Mouse (Mus musculus): Measurements from ENCODE around the gene Mapk6. TPM values are rescaled to one million over a fixed set of nuclear protein-coding genes. Genes with fewer than 3 reads are reported as not detected.

The Mapk6 gene
- polyA plus RNA-seq, 1 experiment from 2014 or later: 28.9 TPM

DNA sequence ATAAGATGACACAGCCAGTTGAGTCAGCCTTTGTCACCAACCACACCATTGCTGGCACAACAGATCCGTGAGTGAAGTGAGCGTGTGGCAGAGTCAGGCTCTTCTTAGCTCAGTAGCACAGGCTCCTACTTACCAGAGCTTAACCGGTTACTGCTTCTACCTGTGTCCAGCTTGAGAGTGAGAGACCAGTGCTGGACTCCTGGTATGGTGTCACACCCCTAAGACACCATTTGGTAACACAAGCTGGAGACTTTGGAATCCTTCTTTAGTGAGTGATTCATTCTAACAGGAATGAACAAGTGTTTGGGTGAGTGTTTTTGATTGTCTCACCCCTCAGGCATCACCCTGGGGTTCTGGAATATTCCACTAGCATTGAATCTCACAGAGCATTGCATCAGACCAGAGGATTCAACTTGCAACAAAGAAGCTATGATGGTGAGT lies 12.5 kb upstream of the Mapk6 start:
- TF ChIP-seq EP300 (optimal IDR thresholded peaks at IDR 0.05) (no peak), CTCF (IDR thresholded peaks at IDR 0.05; ENCODE audit: low read depth) (no peak)
- peak overlapping the region; percentile 49; the same call in 1 of the 2 replicates for H3K27ac ChIP-seq (replicated peaks)
- no peaks in the 10 kb centered on the region for H3K4me1 ChIP-seq (replicated peaks; ENCODE audit: control insufficient read depth, insufficient read depth)
- no peak overlapping the region for H3K4me2 ChIP-seq (replicated peaks; ENCODE audit: low read depth)
- no peak overlapping the region for H3K9ac ChIP-seq (ENCODE audit: low read length)
- no peaks in the 10 kb centered on the region for H3K36me3 ChIP-seq (ENCODE audit: control insufficient read depth, insufficient read depth, low read length)
- no peak; the same call in 1 of the 2 replicates for ATAC-seq (ENCODE audit: low FRiP score, low TSS enrichment)
- no peaks in the 10 kb centered on the region for H3K9me3 ChIP-seq (ENCODE audit: control insufficient read depth, low read length)
- no peak overlapping the region for H3K4me3 ChIP-seq (ENCODE audit: low read depth, low read length)
- no peaks in the 10 kb centered on the region for H3K27me3 ChIP-seq (ENCODE audit: control insufficient read depth, insufficient read depth, low read length)
- no peak for DNase-seq (ENCODE audit: low spot score)
- WGBS: 83% methylated on average over 3 of the region's 3 CpGs

DNA sequence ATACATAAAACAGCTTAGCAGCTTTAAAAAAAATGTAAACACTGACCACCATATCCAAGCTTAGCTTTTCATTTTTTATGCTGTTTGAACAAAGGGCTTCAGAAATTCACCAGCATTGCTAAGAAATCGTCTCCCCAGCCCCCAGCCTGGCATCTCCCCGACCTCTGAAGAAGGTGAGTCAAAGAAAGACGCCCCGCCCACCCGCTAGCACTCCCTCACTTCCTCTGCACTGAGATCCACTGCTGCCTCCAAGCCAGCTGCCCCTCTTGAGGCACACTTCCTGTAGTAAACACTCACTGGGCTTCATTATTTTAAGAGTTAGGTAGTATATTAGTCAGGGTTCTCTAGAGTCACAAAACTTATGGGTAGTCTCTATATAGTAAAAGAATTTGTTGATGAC lies 4.4 kb upstream of the Mapk6 start:
- TF ChIP-seq EP300 (optimal IDR thresholded peaks at IDR 0.05) (no peak), CTCF (IDR thresholded peaks at IDR 0.05; ENCODE audit: low read depth) (no peak)
- Histone ChIP-seq H3K36me3 (ENCODE audit: control insufficient read depth, insufficient read depth, low read length) (no peaks in the 10 kb centered on the region), H3K9me3 (ENCODE audit: control insufficient read depth, low read length) (no peaks in the 10 kb centered on the region), H3K27ac (replicated peaks) (no peak overlapping the region), H3K27me3 (ENCODE audit: control insufficient read depth, insufficient read depth, low read length) (no peaks in the 10 kb centered on the region), H3K9ac (ENCODE audit: low read length) (no peak overlapping the region), H3K4me2 (replicated peaks; ENCODE audit: low read depth) (no peak overlapping the region), H3K4me3 (ENCODE audit: low read depth, low read length) (no peak overlapping the region), H3K4me1 (replicated peaks; ENCODE audit: control insufficient read depth, insufficient read depth) (0 out of 2 replicates have a peak, but pooled peaks cover 2% of the 10 kb centered on the region)
- no peak for ATAC-seq (ENCODE audit: low FRiP score, low TSS enrichment)
- DNase-seq (ENCODE audit: low spot score): peak; percentile 61
- 26% methylated on average over 5 of the region's 5 CpGs for WGBS

DNA sequence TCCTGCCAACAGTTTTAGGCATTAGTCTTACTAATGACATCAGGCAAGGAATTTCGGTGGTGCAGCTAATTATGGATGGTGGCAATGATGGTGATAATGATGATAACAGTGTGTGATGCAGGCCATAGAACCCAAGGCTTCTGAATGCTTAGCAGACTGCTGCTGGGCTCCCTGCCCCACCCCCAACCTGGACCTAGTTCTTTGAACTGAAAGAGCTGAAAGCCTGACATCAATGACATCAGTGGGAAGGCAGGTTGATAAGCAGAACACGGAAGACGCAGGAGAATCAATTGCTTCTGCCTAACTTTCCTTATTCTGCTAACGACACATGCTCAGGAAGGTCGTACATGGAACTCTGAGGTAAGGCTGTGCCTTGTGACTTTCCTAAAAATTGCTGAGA lies 3.4 kb upstream of the Mapk6 start:
- Histone ChIP-seq H3K9me3 (ENCODE audit: control insufficient read depth, low read length) (no peaks in the 10 kb centered on the region), H3K9ac (ENCODE audit: low read length) (no peak overlapping the region), H3K4me2 (replicated peaks; ENCODE audit: low read depth) (no peak overlapping the region), H3K4me1 (replicated peaks; ENCODE audit: control insufficient read depth, insufficient read depth) (0 out of 2 replicates have a peak, but pooled peaks cover 2% of the 10 kb centered on the region), H3K27me3 (ENCODE audit: control insufficient read depth, insufficient read depth, low read length) (no peaks in the 10 kb centered on the region), H3K4me3 (ENCODE audit: low read depth, low read length) (no peak overlapping the region), H3K27ac (replicated peaks) (peak overlapping the region; percentile 63; the same call in 1 of the 2 replicates), H3K36me3 (ENCODE audit: control insufficient read depth, insufficient read depth, low read length) (no peaks in the 10 kb centered on the region)
- WGBS: 63% methylated on average over 5 of the region's 5 CpGs
- TF ChIP-seq CTCF (IDR thresholded peaks at IDR 0.05; ENCODE audit: low read depth): no peak
- TF ChIP-seq EP300 (optimal IDR thresholded peaks at IDR 0.05): no peak
- no peak for ATAC-seq (ENCODE audit: low FRiP score, low TSS enrichment)
- no peak for DNase-seq (ENCODE audit: low spot score)

DNA sequence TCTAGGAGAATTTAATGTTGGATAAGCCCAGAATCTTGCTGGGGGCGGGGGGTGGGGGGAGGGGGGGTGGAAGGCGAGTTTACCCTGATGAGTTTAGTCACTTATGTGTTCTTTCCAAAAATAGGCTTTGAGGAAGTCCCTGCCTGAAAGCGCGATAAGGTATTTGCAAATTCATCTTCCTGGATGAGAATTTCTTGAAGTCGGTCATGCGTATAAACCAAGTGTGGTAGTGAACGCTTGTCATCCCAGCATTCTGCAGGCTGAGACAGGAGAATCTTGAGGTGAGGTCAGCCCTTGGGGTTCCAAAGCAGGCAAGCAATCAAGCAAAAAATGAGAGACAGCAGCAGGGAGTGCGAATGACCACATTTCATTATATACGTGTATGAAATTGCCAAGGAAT lies 1.8 kb upstream of the Mapk6 start:
- Histone ChIP-seq H3K4me3 (ENCODE audit: low read depth, low read length) (no peak overlapping the region), H3K27ac (replicated peaks) (no peak overlapping the region; the same call in 1 of the 2 replicates), H3K36me3 (ENCODE audit: control insufficient read depth, insufficient read depth, low read length) (no peaks in the 10 kb centered on the region), H3K9me3 (ENCODE audit: control insufficient read depth, low read length) (no peaks in the 10 kb centered on the region), H3K27me3 (ENCODE audit: control insufficient read depth, insufficient read depth, low read length) (no peaks in the 10 kb centered on the region), H3K4me1 (replicated peaks; ENCODE audit: control insufficient read depth, insufficient read depth) (0 out of 2 replicates have a peak, but pooled peaks cover 2% of the 10 kb centered on the region), H3K9ac (ENCODE audit: low read length) (no peak overlapping the region), H3K4me2 (replicated peaks; ENCODE audit: low read depth) (no peak overlapping the region)
- no peak for DNase-seq (ENCODE audit: low spot score)
- no peak for ATAC-seq (ENCODE audit: low FRiP score, low TSS enrichment)
- TF ChIP-seq CTCF (IDR thresholded peaks at IDR 0.05; ENCODE audit: low read depth) (no peak), EP300 (optimal IDR thresholded peaks at IDR 0.05) (no peak)
- 62% methylated on average over 9 of the region's 9 CpGs for whole genome bisulfite sequencing

DNA sequence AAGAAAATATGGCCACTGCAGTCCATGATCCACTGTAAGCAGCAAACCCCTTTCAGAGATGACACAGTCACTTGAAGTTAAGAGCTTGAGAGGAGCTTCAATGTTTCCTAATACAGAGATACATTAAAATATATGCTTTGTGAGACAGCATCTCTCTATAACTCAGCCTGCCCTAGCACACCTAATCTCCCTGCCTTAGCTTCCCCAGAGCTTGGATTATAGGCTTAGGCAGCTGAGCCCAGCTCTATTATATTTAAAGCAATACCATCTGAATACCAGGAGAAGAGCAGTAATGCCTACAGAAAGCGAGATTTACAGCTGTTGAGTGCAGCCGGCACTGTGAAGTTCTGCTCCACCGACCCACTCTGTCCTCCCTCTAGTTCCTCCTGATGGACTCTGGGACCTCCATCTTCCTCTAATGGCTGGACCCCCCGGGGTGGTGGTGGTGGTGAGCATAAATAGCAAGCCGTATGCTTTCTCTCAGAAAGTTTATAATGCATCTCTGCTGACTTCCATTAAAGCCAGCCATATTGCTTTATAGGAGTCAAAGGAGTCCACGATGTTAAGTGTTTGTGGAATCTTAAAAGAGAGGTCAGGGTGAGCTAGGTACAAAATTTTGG lies 1.2 kb upstream of the Mapk6 start:
- H3K9me3 ChIP-seq (ENCODE audit: control insufficient read depth, low read length): no peaks in the 10 kb centered on the region
- no peak overlapping the region for H3K4me3 ChIP-seq (ENCODE audit: low read depth, low read length)
- H3K36me3 ChIP-seq (ENCODE audit: control insufficient read depth, insufficient read depth, low read length): no peaks in the 10 kb centered on the region
- H3K4me1 ChIP-seq (replicated peaks; ENCODE audit: control insufficient read depth, insufficient read depth): 0 out of 2 replicates have a peak, but pooled peaks cover 2% of the 10 kb centered on the region
- H3K27me3 ChIP-seq (ENCODE audit: control insufficient read depth, insufficient read depth, low read length): no peaks in the 10 kb centered on the region
- ATAC-seq (ENCODE audit: low FRiP score, low TSS enrichment) (no peak), DNase-seq (ENCODE audit: low spot score) (no peak)
- no peak overlapping the region for H3K9ac ChIP-seq (ENCODE audit: low read length)
- 68% methylated on average over 6 of the region's 6 CpGs for WGBS
- no peak for TF ChIP-seq EP300 (optimal IDR thresholded peaks at IDR 0.05)
- TF ChIP-seq CTCF (IDR thresholded peaks at IDR 0.05; ENCODE audit: low read depth): no peak
- no peak overlapping the region; the same call in 1 of the 2 replicates for H3K4me2 ChIP-seq (replicated peaks; ENCODE audit: low read depth)
- H3K27ac ChIP-seq (replicated peaks): peak overlapping the region; percentile 99
